Mouse (Mus musculus) limb, embryonic 14.5 days (tissue): ENCODE measurements at regions not wholly inside any gene's neighbourhood (a gene's known extent, or its start where the extent isn't known, plus 50 kb on each side); places are given as distances from the start of the nearest gene placed in this dataset.
"Not testable (repeated sequence)": the region's sequence is repeated elsewhere in the genome, so short reads cannot be mapped to it uniquely, and the experiment has no call there.

Source experiments
- ATAC-seq: fragments of 200-750 bp; cut with Nextera tagmentation; 2 replicates; pipeline ENCODE4 v1.8.0; 2017; ENCODE audit warnings: low read depth, moderate number of reproducible peaks, moderate TSS enrichment; ENCODE audit not compliant: low FRiP score
- DNase-seq: peaks from one replicate; pipeline ENCODE4 v3.0.0-alpha.2; 2015; ENCODE audit warnings: low spot score
- H3K27ac ChIP-seq: fragments of 300-500 bp; sonication (generic); replicated peaks from 2 replicates; pipeline ENCODE4 v1.5.1; 2014; ENCODE audit warnings: low read depth, mild to moderate bottlenecking, low read length, moderate library complexity, mixed read lengths
- H3K27me3 ChIP-seq: fragments of 300-500 bp; sonication (generic); 2 replicates; pipeline ENCODE4 v1.6.1; 2014; ENCODE audit warnings: low read length, mixed read lengths; ENCODE audit not compliant: control insufficient read depth, insufficient read depth
- H3K36me3 ChIP-seq: fragments of 300-500 bp; sonication (generic); 2 replicates; pipeline ENCODE4 v1.6.1; 2014; ENCODE audit warnings: mild to moderate bottlenecking, low read length, moderate library complexity, mixed read lengths; ENCODE audit not compliant: control insufficient read depth, insufficient read depth
- H3K4me1 ChIP-seq: fragments of 300-500 bp; sonication (generic); 2 replicates; pipeline ENCODE4 v1.6.1; 2014; ENCODE audit warnings: antibody characterized with exemption, low read length, mixed read lengths; ENCODE audit not compliant: control insufficient read depth, insufficient read depth
- H3K4me2 ChIP-seq: fragments of 300-500 bp; sonication (generic); replicated peaks from 2 replicates; pipeline ENCODE4 v1.6.1; 2014; ENCODE audit warnings: low read depth, mild to moderate bottlenecking, low read length, moderate library complexity; ENCODE audit not compliant: severe bottlenecking
- H3K4me3 ChIP-seq: fragments of 300-500 bp; sonication (generic); replicated peaks from 2 replicates; pipeline ENCODE4 v1.5.1; 2014; ENCODE audit warnings: low read length
- H3K9ac ChIP-seq: fragments of 300-500 bp; sonication (generic); 2 replicates; pipeline ENCODE4 v1.6.1; 2014; ENCODE audit warnings: mild to moderate bottlenecking, low read depth, low read length, moderate library complexity; ENCODE audit not compliant: severe bottlenecking
- H3K9me3 ChIP-seq: fragments of 300-500 bp; sonication (generic); 2 replicates; pipeline ENCODE4 v1.6.1; 2016; ENCODE audit warnings: low read length; ENCODE audit not compliant: control insufficient read depth
- POLR2A ChIP-seq: fragments of 200-500 bp; IDR thresholded peaks from 2 replicates; pipeline ENCODE4 v1.8.0; 2012; ENCODE audit warnings: inconsistent platforms, mild to moderate bottlenecking, moderate library complexity, borderline replicate concordance; ENCODE audit not compliant: insufficient read depth, insufficient read length; ENCODE audit errors: extremely low read depth
- WGBS: fragments of 180-500 bp; shearing (Covaris S2); extraction: QIAGEN DNeasy Blood & Tissue Kit; methylation state at CpG from one replicate; pipeline ENCODE4 v1.1.7; 2014; 5-methylcytosine and 5-hydroxymethylcytosine counted together

DNA sequence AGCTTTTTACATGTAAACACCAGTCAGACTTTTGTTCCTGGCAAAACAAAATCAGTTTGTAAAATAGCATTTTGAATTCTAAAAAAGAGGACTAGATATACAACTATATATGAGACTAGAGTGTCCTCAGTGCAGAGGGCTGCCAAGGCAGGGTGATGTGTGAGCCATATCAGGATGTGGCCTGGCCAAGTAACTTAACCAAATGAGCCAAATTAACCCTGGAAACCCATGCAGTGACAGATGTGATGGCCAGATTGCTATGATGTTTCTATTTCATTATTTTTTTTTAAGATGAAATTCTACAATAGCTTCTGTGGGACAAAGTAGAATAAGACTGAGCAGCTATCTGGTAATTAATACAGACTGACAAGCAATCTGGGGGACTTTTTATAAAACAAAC is 181.8 kb downstream of the Nova1 start:
- Histone ChIP-seq H3K4me1 (peaks cover 7% of the 10 kb centered on the region; the same call in 1 of the 2 replicates), H3K9me3 (no peaks in the 10 kb centered on the region), H3K27me3 (no peaks in the 10 kb centered on the region), H3K4me3 (no peak overlapping the region), H3K27ac (no peak overlapping the region), H3K4me2 (no peak overlapping the region), H3K36me3 (no peaks in the 10 kb centered on the region), H3K9ac (no peak overlapping the region)
- DNase-seq (no peak), ATAC-seq (no peak)
- no peak for TF ChIP-seq POLR2A

DNA sequence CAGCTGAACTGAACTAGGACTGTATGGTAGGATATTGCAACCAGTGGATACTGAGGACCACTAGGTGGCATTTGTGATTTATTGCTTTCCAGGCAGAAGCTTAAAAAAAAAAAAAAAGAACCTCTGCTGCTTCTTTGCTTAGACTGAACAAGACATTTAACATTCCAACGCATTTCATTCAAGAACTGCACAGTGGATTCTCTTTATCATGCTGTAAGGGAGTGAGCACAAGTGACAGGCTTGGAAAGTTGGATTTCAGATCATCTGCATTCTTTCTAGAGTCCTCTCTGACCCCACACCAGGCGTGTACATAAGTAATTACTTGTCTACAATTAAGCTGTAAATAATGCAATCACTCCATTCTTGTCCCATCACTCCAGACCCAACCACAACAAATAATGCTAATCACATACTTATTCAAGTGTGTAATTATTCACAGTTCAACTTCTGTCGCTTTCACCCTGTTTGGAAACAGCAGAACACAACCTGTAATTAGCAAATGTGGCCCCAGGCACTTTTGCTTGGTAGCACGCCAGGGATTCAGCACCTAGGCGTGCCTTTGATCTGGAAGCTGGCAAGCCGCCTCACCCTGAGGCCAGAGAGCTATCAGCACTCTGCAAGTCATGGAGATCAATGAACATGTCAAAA is 183.5 kb downstream of the Nova1 start:
- 11% methylated on average over 6 of the region's 6 CpGs for WGBS
- ATAC-seq: no peak
- Histone ChIP-seq H3K4me3 (no peak overlapping the region), H3K9me3 (no peaks in the 10 kb centered on the region), H3K9ac (no peak overlapping the region), H3K4me1 (peaks cover 7% of the 10 kb centered on the region; the same call in 1 of the 2 replicates), H3K4me2 (no peak overlapping the region), H3K36me3 (no peaks in the 10 kb centered on the region), H3K27ac (no peak overlapping the region), H3K27me3 (no peaks in the 10 kb centered on the region)
- no peak for TF ChIP-seq POLR2A
- DNase-seq: peak; percentile 74

- Histone ChIP-seq H3K36me3 (no peaks in the 10 kb centered on the region), H3K27me3 (no peaks in the 10 kb centered on the region), H3K27ac (no peak overlapping the region), H3K4me1 (peaks cover 7% of the 10 kb centered on the region; the same call in 1 of the 2 replicates), H3K9ac (no peak overlapping the region), H3K4me2 (no peak overlapping the region), H3K9me3 (no peaks in the 10 kb centered on the region), H3K4me3 (no peak overlapping the region)
- DNase-seq: no peak
- ATAC-seq: no peak
- TF ChIP-seq POLR2A: no peak
- 7% methylated on average over 1 of the region's 1 CpGs for WGBS
Measured at GRCm38 (mm10) chr12:46634771-46635124, 184.0 kb downstream of the Nova1 start.

DNA sequence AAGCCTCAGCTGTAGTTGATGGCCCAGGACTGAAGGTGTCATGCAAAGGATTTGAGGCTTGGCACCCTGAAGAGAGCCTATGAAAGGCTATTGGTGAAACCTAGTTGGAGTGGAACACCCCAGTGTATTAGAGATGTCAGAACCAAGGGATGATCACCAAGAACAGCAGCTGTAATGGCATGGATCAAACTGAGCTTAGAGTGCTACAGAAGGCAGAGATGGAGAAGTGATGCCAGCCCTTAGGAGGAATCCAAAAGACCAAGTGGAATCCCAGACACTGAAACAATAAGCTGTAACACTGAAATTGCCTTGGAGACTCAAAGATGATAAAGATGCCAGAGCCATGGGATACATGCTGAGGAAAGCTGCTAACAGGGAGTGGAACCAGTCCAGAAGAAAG is 186.3 kb downstream of the Nova1 start:
- H3K36me3 ChIP-seq, DNase-seq, H3K4me2 ChIP-seq, H3K4me3 ChIP-seq, H3K9me3 ChIP-seq, H3K4me1 ChIP-seq, H3K27me3 ChIP-seq, H3K27ac ChIP-seq, ATAC-seq, H3K9ac ChIP-seq: not testable (repeated sequence)

DNA sequence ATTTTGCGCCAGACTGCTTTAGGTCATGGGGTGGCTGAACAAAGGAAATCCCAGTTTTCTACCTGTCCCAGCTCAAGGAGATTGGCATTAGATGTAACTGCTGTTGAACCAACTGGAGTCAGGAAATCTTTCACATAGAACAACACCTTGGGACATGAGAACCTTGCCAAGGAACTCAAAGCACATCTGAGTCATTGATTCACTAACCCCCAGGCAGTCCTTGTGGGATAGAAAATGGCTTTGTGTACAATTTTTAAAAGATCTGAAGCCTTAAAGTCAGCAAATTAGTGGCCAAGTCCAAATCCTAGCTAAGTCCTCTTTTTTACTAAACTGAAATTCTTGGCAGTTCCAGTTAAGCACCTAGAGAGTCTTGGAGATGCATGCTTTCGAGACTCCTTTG is 191.4 kb downstream of the Nova1 start:
- DNase-seq (no peak), ATAC-seq (no peak)
- Histone ChIP-seq H3K36me3 (no peaks in the 10 kb centered on the region), H3K4me1 (no peaks in the 10 kb centered on the region), H3K27ac (no peak overlapping the region), H3K9me3 (no peaks in the 10 kb centered on the region), H3K4me3 (no peak overlapping the region), H3K9ac (no peak overlapping the region), H3K4me2 (no peak overlapping the region), H3K27me3 (no peaks in the 10 kb centered on the region)
- 62% methylated on average over 2 of the region's 2 CpGs for WGBS
- no peak for TF ChIP-seq POLR2A

DNA sequence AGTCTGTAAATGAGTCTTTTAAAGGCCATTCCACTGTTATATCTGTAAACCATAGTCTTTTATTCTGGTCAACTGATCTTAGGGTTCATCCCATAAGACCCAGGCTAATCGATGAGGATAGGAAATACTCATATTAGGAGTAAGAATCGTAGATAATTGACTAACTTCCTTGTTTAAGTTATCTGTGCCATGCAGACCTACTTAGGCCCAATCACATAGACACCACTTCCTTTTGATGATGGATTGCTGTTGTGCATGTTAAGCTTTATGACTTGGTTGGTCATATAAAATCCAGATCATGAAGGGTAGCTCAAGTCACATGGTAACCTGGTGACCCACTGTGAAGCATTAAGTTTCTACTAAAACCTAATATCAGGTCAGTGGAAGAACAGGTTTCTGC is 207.3 kb downstream of the Nova1 start:
- H3K4me1 ChIP-seq: no peaks in the 10 kb centered on the region
- TF ChIP-seq POLR2A: no peak
- no peaks in the 10 kb centered on the region for H3K9me3 ChIP-seq
- no peaks in the 10 kb centered on the region for H3K27me3 ChIP-seq
- H3K9ac ChIP-seq: no peak overlapping the region
- H3K4me2 ChIP-seq: no peak overlapping the region
- H3K36me3 ChIP-seq: no peaks in the 10 kb centered on the region
- H3K4me3 ChIP-seq: no peak overlapping the region
- ATAC-seq (no peak), DNase-seq (no peak)
- H3K27ac ChIP-seq: no peak overlapping the region
- 81% methylated on average over 2 of the region's 2 CpGs for WGBS
